Mouse (Mus musculus): ENCODE data around the gene Tiprl.

The Tiprl gene

DNA sequence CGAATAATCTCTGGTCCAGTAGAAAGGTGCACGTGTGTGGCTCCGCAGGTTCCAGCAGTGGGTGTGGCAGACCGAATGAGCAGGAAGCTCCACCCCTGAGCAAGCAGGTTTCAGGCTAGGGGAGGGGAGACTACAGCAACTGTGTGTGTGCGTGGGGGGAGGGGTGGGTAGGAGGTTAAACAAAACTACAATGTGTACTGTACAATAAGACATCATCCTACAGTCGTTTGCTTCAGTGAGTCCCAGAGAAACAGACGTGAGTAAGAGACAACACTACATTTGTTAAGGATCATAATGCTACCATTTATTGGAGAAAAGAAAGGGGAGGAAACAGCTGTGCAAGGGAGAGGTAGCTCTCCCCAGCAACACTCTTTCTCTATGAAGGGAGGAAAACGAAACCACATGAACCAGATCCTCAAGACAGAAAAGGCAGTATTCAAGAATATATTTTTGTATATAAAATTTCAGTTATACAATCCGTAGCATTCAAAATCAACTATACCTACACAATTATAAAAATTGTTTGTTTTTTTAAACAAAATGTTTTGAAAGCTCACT is 62.7 kb downstream of the Tiprl start:
- DNase-seq (ENCODE audit: low read depth), result peak; percentile 63

DNA sequence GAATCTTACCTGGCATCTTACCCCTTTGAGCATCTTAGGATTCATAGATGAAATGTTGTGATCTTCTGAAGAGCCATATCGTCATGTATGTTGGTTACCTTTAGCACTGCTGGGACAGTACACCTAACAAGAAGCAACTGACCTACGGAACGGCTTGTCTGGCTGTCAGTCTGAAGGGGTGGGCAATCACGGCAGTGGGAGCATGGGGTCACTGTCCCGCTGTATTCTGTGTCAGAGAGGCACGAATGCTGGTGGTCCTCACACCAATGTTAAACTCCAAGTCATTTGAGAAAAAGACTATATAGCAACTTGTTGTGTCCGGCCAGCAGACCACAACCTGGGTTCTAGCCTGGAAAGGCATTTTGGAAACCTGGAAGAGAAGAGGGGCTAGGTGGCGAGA is 65.5 kb downstream of the Tiprl start:
- DNase-seq (ENCODE audit: low read depth), result no peak

DNA sequence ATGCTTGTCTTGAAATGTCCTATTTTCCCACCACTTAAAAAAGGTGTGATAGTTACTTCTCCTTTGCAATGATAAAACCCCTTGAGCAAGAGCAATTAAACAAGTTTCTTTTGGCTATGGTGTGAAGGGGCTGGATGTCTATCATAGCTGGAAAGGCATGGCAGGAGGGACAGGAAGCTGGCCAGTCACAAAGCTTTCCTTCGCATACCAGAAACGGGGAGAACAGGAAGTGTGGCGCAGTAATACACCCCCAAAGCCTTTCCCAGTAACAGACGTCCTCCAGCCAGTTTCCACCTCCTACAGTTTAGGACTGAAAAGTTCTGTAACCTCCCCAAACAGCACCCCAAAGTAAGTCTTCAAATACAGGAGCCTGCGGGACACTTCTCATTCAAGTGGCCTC is 66.6 kb downstream of the Tiprl start:
- DNase-seq (ENCODE audit: low read depth), result peak; percentile 44

DNA sequence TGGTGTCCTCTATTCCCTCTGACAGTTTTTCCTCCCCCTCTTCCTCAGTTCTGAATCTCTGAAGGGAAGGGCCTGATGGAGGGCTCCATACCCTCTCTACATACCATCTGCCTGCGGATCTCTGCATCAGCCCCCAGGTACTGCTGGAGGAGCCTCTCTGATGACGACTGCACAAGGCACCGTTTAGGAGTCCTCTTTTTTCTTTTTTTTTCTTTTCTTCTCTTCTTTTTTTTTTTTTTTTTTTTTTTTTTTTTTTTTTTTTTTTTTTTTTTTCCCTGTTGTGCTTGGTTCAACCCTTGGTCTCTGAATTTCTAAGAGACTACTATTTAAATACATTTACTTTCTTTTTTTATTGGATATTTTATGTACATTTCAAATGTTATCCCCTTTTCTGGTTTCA is 67.3 kb downstream of the Tiprl start:
- no peak for DNase-seq (ENCODE audit: low read depth)

DNA sequence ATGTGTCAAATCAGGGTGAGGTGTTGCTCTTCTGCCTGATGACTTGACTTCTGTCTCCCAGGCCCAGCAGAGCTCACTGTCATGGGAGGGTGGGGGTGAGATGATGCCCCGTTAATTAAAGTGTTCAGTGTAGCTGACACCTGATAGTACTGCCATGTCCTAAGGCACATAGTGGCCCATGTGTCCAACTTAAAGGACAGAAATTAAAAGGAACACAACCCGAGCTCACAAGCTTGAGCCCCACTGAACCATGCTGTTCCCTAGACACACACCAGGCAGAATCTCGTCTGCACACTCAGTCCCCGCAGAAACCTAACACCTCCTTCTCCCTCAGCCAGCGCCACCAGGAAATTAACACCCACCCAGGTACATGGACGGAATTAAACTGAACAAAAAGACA is 71.9 kb downstream of the Tiprl start:
- DNase-seq (ENCODE audit: low read depth), result no peak
